ENCODE assay signal across 26 mouse cellular contexts in genomic region chr5:39348680-39349079, GRCm38 (mm10).
A peak's percentile ranks its signal among the peaks of the same experiment; 100 is the strongest.
DNase-seq lines count a peak whose midpoint lies in the region; ATAC-seq and TF ChIP-seq lines count a peak whose summit lies in the region.
"Had no signal": no experiment of that assay in that cellular context is flagged by ENCODE, and none has a peak within 500 bp of the region (broad histone marks: within the 10 kb centered on the region; RNA-seq: fewer than 3 reads in every experiment).

No protein-coding gene starts in this region.

- no peak for TF ChIP-seq CTCF in forebrain, postnatal 0 days (IDR thresholded peaks at IDR 0.05; ENCODE audit: low read depth)
- no peak for TF ChIP-seq CTCF in brain, embryonic 14.5 days (IDR thresholded peaks at IDR 0.05; ENCODE audit: borderline replicate concordance, extremely low read depth, insufficient read depth, insufficient read length)

- no peak overlapping the region for H3K4me3 ChIP-seq in forebrain, postnatal 0 days (ENCODE audit: low read depth, low read length)
- H3K4me3 ChIP-seq in forebrain, embryonic 12.5 days (replicated peaks): no peak overlapping the region
- H3K4me3 ChIP-seq: embryonic facial prominence, embryonic 12.5 days; heart, adult 2 months; heart, embryonic 13.5 days; kidney, embryonic 15.5 days; limb, embryonic 10.5 days; liver, embryonic 15.5 days; lung, embryonic 15.5 days; midbrain, embryonic 15.5 days; myocyte; neural tube, embryonic 13.5 days had no signal

- WGBS in forebrain, postnatal 0 days: 67% methylated on average over 3 of the region's 3 CpGs
- 87% methylated on average over 3 of the region's 3 CpGs for WGBS in forebrain, embryonic 12.5 days

- H3K9ac ChIP-seq in forebrain, postnatal 0 days: no peak overlapping the region
- H3K9ac ChIP-seq in forebrain, embryonic 12.5 days: no peak overlapping the region
- H3K9ac ChIP-seq: embryonic facial prominence, embryonic 12.5 days; heart, embryonic 13.5 days; kidney, embryonic 15.5 days; liver, embryonic 15.5 days; lung, embryonic 15.5 days; midbrain, embryonic 15.5 days; neural tube, embryonic 13.5 days had no signal

- intact Hi-C loops in left cerebral cortex, postnatal 14 days (cut with DNase I): no loop called here
- intact Hi-C loops in left cerebral cortex, postnatal 36 days (cut with DNase I): no loop called here

- H3K27me3 ChIP-seq in forebrain, postnatal 0 days (ENCODE audit: insufficient read depth, low read length): no peaks in the 10 kb centered on the region
- no peaks in the 10 kb centered on the region for H3K27me3 ChIP-seq in forebrain, embryonic 12.5 days
- H3K27me3 ChIP-seq: embryonic facial prominence, embryonic 12.5 days; heart, embryonic 13.5 days; kidney, embryonic 15.5 days; liver, embryonic 15.5 days; lung, embryonic 15.5 days; midbrain, embryonic 15.5 days; neural tube, embryonic 13.5 days had no signal

- peak; percentile 36 to 38 for DNase-seq in cerebellum, adult 18-20 months
- DNase-seq in cerebellum, postnatal 4 days (ENCODE audit: low spot score in 2 of 2): no peak
- DNase-seq in forebrain, postnatal 0 days: peak; percentile 75
- DNase-seq in left cerebral cortex, postnatal 14 days (ENCODE audit: low spot score in 2 of 2): peak; percentile 38 to 46
- no peak for DNase-seq in left cerebral cortex, postnatal 36 days (ENCODE audit: low spot score in 2 of 2)
- DNase-seq in brain, embryonic 14.5 days (ENCODE audit: low read depth): peak; percentile 76
- no peak for DNase-seq in urinary bladder, adult 18-20 months (ENCODE audit: low spot score in 2 of 2)
- DNase-seq: adrenal gland, postnatal 10 days; gastrocnemius, postnatal 36 days; heart, adult 2 months; heart, postnatal 14 days; kidney, adult 11 months; kidney, postnatal 4 days; liver; lung, postnatal 4 days had no signal

- no peaks in the 10 kb centered on the region for H3K9me3 ChIP-seq in forebrain, postnatal 0 days (ENCODE audit: low read length)
- H3K9me3 ChIP-seq in forebrain, embryonic 12.5 days: no peaks in the 10 kb centered on the region
- H3K9me3 ChIP-seq: embryonic facial prominence, embryonic 12.5 days; heart, embryonic 13.5 days; kidney, embryonic 15.5 days; limb, embryonic 10.5 days; liver, embryonic 15.5 days; lung, embryonic 15.5 days; midbrain, embryonic 15.5 days; neural tube, embryonic 13.5 days had no signal

- no peaks in the 10 kb centered on the region for H3K4me1 ChIP-seq in forebrain, postnatal 0 days (ENCODE audit: insufficient read depth)
- no peaks in the 10 kb centered on the region; the same call in 1 of the 2 replicates for H3K4me1 ChIP-seq in forebrain, embryonic 12.5 days
- H3K4me1 ChIP-seq: embryonic facial prominence, embryonic 12.5 days; heart, embryonic 13.5 days; kidney, embryonic 15.5 days; limb, embryonic 10.5 days; liver, embryonic 15.5 days; lung, embryonic 15.5 days; midbrain, embryonic 15.5 days; neural tube, embryonic 13.5 days had no signal

- no peak for ATAC-seq in forebrain, postnatal 0 days
- no peak for ATAC-seq in forebrain, embryonic 12.5 days (ENCODE audit: low FRiP score)
- ATAC-seq: midbrain, embryonic 15.5 days had no signal

- no peak overlapping the region for H3K4me2 ChIP-seq in forebrain, postnatal 0 days (ENCODE audit: low read depth)
- H3K4me2 ChIP-seq in forebrain, embryonic 12.5 days: no peak overlapping the region
- H3K4me2 ChIP-seq: embryonic facial prominence, embryonic 12.5 days; heart, embryonic 13.5 days; kidney, embryonic 15.5 days; liver, embryonic 15.5 days; lung, embryonic 15.5 days; midbrain, embryonic 15.5 days; neural tube, embryonic 13.5 days had no signal

- no peaks in the 10 kb centered on the region for H3K36me3 ChIP-seq in forebrain, postnatal 0 days (ENCODE audit: insufficient read depth)
- H3K36me3 ChIP-seq in forebrain, embryonic 12.5 days (replicated peaks): no peaks in the 10 kb centered on the region
- H3K36me3 ChIP-seq: embryonic facial prominence, embryonic 12.5 days; heart, embryonic 13.5 days; kidney, embryonic 15.5 days; limb, embryonic 10.5 days; liver, embryonic 15.5 days; lung, embryonic 15.5 days; midbrain, embryonic 15.5 days; neural tube, embryonic 13.5 days had no signal

- H3K27ac ChIP-seq in forebrain, postnatal 0 days (ENCODE audit: low read depth, low read length): no peak overlapping the region
- H3K27ac ChIP-seq in forebrain, embryonic 12.5 days: no peak overlapping the region
- H3K27ac ChIP-seq: embryonic facial prominence, embryonic 12.5 days; heart, adult 2 months; heart, embryonic 13.5 days; kidney, embryonic 15.5 days; limb, embryonic 10.5 days; liver, embryonic 15.5 days; lung, embryonic 15.5 days; midbrain, embryonic 15.5 days; neural tube, embryonic 13.5 days; stomach, postnatal 0 days had no signal

- TF ChIP-seq POLR2A in brain, embryonic 14.5 days (IDR thresholded peaks at IDR 0.05; ENCODE audit: borderline replicate concordance, extremely low read depth, insufficient read depth, insufficient read length, poor library complexity, severe bottlenecking): no peak

Comparison
In these comparisons a context has a peak if more than half of its experiments do, and no peak if none do; other contexts are left out.
1. DNase-seq: peak in cerebellum, adult 18-20 months (2 of 2), forebrain, postnatal 0 days (single experiment), left cerebral cortex, postnatal 14 days (2 of 2) and brain, embryonic 14.5 days (single experiment); none in cerebellum, postnatal 4 days (0 of 2), left cerebral cortex, postnatal 36 days (0 of 2) and urinary bladder, adult 18-20 months (0 of 2).